In the genomic region with DNA sequence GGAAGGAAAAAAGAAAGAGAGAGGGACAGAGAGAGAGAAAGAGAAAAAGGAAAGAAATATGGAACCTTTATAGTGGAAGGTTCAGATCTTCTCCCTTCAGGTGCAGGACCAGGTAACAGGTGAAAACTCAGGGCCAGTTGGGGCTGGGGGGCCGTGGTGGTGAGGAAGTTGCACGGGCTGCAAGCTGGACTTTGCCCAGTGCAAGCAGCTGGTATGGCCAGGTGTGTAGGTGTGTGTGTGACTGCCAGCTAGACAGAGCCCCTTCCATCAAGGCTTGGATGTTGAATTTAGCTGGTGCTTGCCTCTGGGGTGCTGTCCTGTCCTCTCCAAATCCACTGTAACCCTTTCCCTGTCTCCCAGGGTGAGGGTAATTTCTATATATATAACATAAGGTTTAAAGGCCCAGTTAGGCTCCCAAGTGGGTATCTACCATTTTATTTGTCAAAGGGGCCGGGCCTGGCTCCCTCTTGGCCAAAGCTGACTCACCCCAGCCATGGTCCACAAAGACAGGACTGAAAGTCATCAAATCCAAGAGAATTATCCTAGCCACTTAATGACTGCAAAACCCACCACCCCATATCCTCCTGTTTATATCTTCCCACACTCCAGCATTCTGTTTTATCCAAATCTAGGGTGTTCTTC, we compare ENCODE assay signal across 8 mouse cellular contexts. TPM values are rescaled to one million over a fixed set of nuclear protein-coding genes. Genes with fewer than 3 reads are reported as not detected.
DNase-seq lines count a peak whose midpoint lies in the region; ATAC-seq and TF ChIP-seq lines count a peak whose summit lies in the region.

No protein-coding gene starts in this region.

- H3K4me1 ChIP-seq in kidney, embryonic 14.5 days (ENCODE audit: control insufficient read depth, insufficient read depth, low read length), result no peaks in the 10 kb centered on the region
- H3K4me1 ChIP-seq in bone marrow macrophage, adult 2 months (ENCODE audit: control insufficient read depth, insufficient read depth, low read length), result peaks cover 3% of the 10 kb centered on the region; the same call in 1 of the 2 replicates
- H3K4me1 ChIP-seq in hindbrain, embryonic 12.5 days, result 0 out of 2 replicates have a peak, but pooled peaks cover 6% of the 10 kb centered on the region
- peaks cover 14% of the 10 kb centered on the region; the same call in 1 of the 2 replicates for H3K4me1 ChIP-seq in midbrain, embryonic 13.5 days (replicated peaks)

- ATAC-seq in kidney, embryonic 14.5 days (ENCODE audit: low FRiP score, low TSS enrichment), result no peak
- ATAC-seq in hindbrain, embryonic 12.5 days (ENCODE audit: low FRiP score), result no peak
- ATAC-seq in midbrain, embryonic 13.5 days, result no peak

- H3K4me2 ChIP-seq in kidney, embryonic 14.5 days (replicated peaks; ENCODE audit: low read depth, low read length), result peak overlapping the region; percentile 98
- H3K4me2 ChIP-seq in hindbrain, embryonic 12.5 days (replicated peaks), result peak overlapping the region; percentile 95
- H3K4me2 ChIP-seq in midbrain, embryonic 13.5 days (replicated peaks), result peak overlapping the region; percentile 88

- H3K9ac ChIP-seq in kidney, embryonic 14.5 days (ENCODE audit: low read depth, low read length), result no peak overlapping the region
- peak overlapping the region; percentile 73 for H3K9ac ChIP-seq in hindbrain, embryonic 12.5 days
- peak overlapping the region; percentile 76 for H3K9ac ChIP-seq in midbrain, embryonic 13.5 days (replicated peaks)

- H3K9me3 ChIP-seq in kidney, embryonic 14.5 days (ENCODE audit: control insufficient read depth, low read length), result no peaks in the 10 kb centered on the region
- no peaks in the 10 kb centered on the region for H3K9me3 ChIP-seq in hindbrain, embryonic 12.5 days (replicated peaks)
- H3K9me3 ChIP-seq in midbrain, embryonic 13.5 days, result no peaks in the 10 kb centered on the region

- TF ChIP-seq POLR2A in bone marrow macrophage, adult 2 months (IDR thresholded peaks at IDR 0.05; ENCODE audit: borderline replicate concordance, low read depth, low read length), result no peak

- peak overlapping the region; percentile 66; the same call in 1 of the 2 replicates for H3K4me3 ChIP-seq in kidney, embryonic 14.5 days (ENCODE audit: low read length)
- H3K4me3 ChIP-seq in bone marrow macrophage, adult 2 months (ENCODE audit: insufficient read depth, low read length), result peak overlapping the region; percentile 94
- H3K4me3 ChIP-seq in hindbrain, embryonic 12.5 days, result peak overlapping the region; percentile 64
- peak overlapping the region; percentile 64 for H3K4me3 ChIP-seq in midbrain, embryonic 13.5 days (replicated peaks)

- 62% methylated on average over 3 of the region's 3 CpGs for WGBS in kidney, embryonic 14.5 days
- WGBS in hindbrain, embryonic 12.5 days, result 77% methylated on average over 3 of the region's 3 CpGs
- 78% methylated on average over 3 of the region's 3 CpGs for WGBS in midbrain, embryonic 13.5 days

- DNase-seq in kidney, postnatal 10 days, result no peak
- DNase-seq in adrenal gland, adult 8-10 months, result no peak
- no peak for DNase-seq in embryo, embryonic 9.5 days (ENCODE audit: extremely low spot score)
- DNase-seq in yolk sac, embryonic 10.5 days (ENCODE audit: low spot score), result no peak

- no peak overlapping the region for H3K27ac ChIP-seq in kidney, embryonic 14.5 days (ENCODE audit: low read depth, low read length)
- H3K27ac ChIP-seq in bone marrow macrophage, adult 2 months (ENCODE audit: insufficient read depth, low read depth, low read length), result no peak overlapping the region
- no peak overlapping the region for H3K27ac ChIP-seq in hindbrain, embryonic 12.5 days
- H3K27ac ChIP-seq in midbrain, embryonic 13.5 days, result 0 out of 2 replicates have a peak overlapping the region, but pooled peaks have one; percentile 30

- peaks cover 4% of the 10 kb centered on the region; the same call in 1 of the 2 replicates for H3K27me3 ChIP-seq in kidney, embryonic 14.5 days (ENCODE audit: control insufficient read depth, insufficient read depth, low read length)
- peaks cover 28% of the 10 kb centered on the region; the same call in 1 of the 2 replicates for H3K27me3 ChIP-seq in hindbrain, embryonic 12.5 days
- peaks cover 26% of the 10 kb centered on the region for H3K27me3 ChIP-seq in midbrain, embryonic 13.5 days

- no peaks in the 10 kb centered on the region for H3K36me3 ChIP-seq in kidney, embryonic 14.5 days (ENCODE audit: control insufficient read depth, insufficient read depth, low read length)
- H3K36me3 ChIP-seq in hindbrain, embryonic 12.5 days, result no peaks in the 10 kb centered on the region
- H3K36me3 ChIP-seq in midbrain, embryonic 13.5 days, result 0 out of 2 replicates have a peak, but pooled peaks cover 4% of the 10 kb centered on the region

- TF ChIP-seq CTCF in bone marrow macrophage, adult 2 months (IDR thresholded peaks at IDR 0.05; ENCODE audit: low read depth, low read length), result no peak

RNA-seq across cellular contexts. Expression of gene Rab3d, which starts 1.0 kb away (rescaled TPM):
- 4.6 and 8.3 TPM in 2 replicates for polyA plus RNA-seq in kidney, embryonic 14.5 days (2014; fragmentation: Nextera tagmentation; extraction: Ambion mirVana)
- polyA plus RNA-seq in bone marrow macrophage, adult 2 months (2012; ENCODE audit: insufficient read depth, insufficient read length, missing spikeins), result 26.9 and 32.4 TPM in 2 replicates
- polyA plus RNA-seq in hindbrain, embryonic 12.5 days (2016; fragmentation: Nextera tagmentation; extraction: Ambion mirVana), result 15.5 and 16.3 TPM in 2 replicates
- 10.8 and 11.4 TPM in 2 replicates for polyA plus RNA-seq in midbrain, embryonic 13.5 days (2015; fragmentation: Nextera tagmentation; extraction: Ambion mirVana)
- total RNA-seq in adrenal gland, adult 8-10 months (2022), result 10 to 100 TPM; 43.1 to 64.6 (median 48.1) TPM

RNA-seq across cellular contexts. Expression of gene Ccdc159, which starts 10.3 kb away (rescaled TPM):
- 3.4 and 4.0 TPM in 2 replicates for polyA plus RNA-seq in kidney, embryonic 14.5 days (2014; fragmentation: Nextera tagmentation; extraction: Ambion mirVana)
- 4.3 and 5.1 TPM in 2 replicates for polyA plus RNA-seq in bone marrow macrophage, adult 2 months (2012; ENCODE audit: insufficient read depth, insufficient read length, missing spikeins)
- polyA plus RNA-seq in hindbrain, embryonic 12.5 days (2016; fragmentation: Nextera tagmentation; extraction: Ambion mirVana), result 8.8 and 9.2 TPM in 2 replicates
- polyA plus RNA-seq in midbrain, embryonic 13.5 days (2015; fragmentation: Nextera tagmentation; extraction: Ambion mirVana), result 7.1 and 10.3 TPM in 2 replicates
- 10 to 100 TPM in 3 of 4 experiments, 1 to 10 TPM in 1; 8.6 to 27.3 (median 17.7) TPM for total RNA-seq in adrenal gland, adult 8-10 months (2022)

RNA-seq across cellular contexts. Expression of gene Tmem205, which starts 10.4 kb away (rescaled TPM):
- polyA plus RNA-seq in kidney, embryonic 14.5 days (2014; fragmentation: Nextera tagmentation; extraction: Ambion mirVana), result 54.0 and 67.5 TPM in 2 replicates
- 57.2 and 63.0 TPM in 2 replicates for polyA plus RNA-seq in bone marrow macrophage, adult 2 months (2012; ENCODE audit: insufficient read depth, insufficient read length, missing spikeins)
- 37.0 and 37.5 TPM in 2 replicates for polyA plus RNA-seq in hindbrain, embryonic 12.5 days (2016; fragmentation: Nextera tagmentation; extraction: Ambion mirVana)
- polyA plus RNA-seq in midbrain, embryonic 13.5 days (2015; fragmentation: Nextera tagmentation; extraction: Ambion mirVana), result 41.1 and 42.0 TPM in 2 replicates
- total RNA-seq in adrenal gland, adult 8-10 months (2022), result 100 to 1,000 TPM; 375 to 588 (median 495) TPM

RNA-seq across cellular contexts. Expression of gene Plppr2, which starts 19.9 kb away (rescaled TPM):
- polyA plus RNA-seq in kidney, embryonic 14.5 days (2014; fragmentation: Nextera tagmentation; extraction: Ambion mirVana), result 7.0 and 9.2 TPM in 2 replicates
- 5.8 and 6.0 TPM in 2 replicates for polyA plus RNA-seq in bone marrow macrophage, adult 2 months (2012; ENCODE audit: insufficient read depth, insufficient read length, missing spikeins)
- polyA plus RNA-seq in hindbrain, embryonic 12.5 days (2016; fragmentation: Nextera tagmentation; extraction: Ambion mirVana), result 48.3 and 54.9 TPM in 2 replicates
- polyA plus RNA-seq in midbrain, embryonic 13.5 days (2015; fragmentation: Nextera tagmentation; extraction: Ambion mirVana), result 65.8 and 72.0 TPM in 2 replicates
- total RNA-seq in adrenal gland, adult 8-10 months (2022), result 10 to 100 TPM; 19.6 to 44.0 (median 32.1) TPM

RNA-seq across cellular contexts. Expression of gene Swsap1, which starts 38.6 kb away (rescaled TPM):
- 11.4 and 12.8 TPM in 2 replicates for polyA plus RNA-seq in kidney, embryonic 14.5 days (2014; fragmentation: Nextera tagmentation; extraction: Ambion mirVana)
- 4.2 and 5.7 TPM in 2 replicates for polyA plus RNA-seq in bone marrow macrophage, adult 2 months (2012; ENCODE audit: insufficient read depth, insufficient read length, missing spikeins)
- polyA plus RNA-seq in hindbrain, embryonic 12.5 days (2016; fragmentation: Nextera tagmentation; extraction: Ambion mirVana), result 7.2 and 9.5 TPM in 2 replicates
- 9.8 and 12.6 TPM in 2 replicates for polyA plus RNA-seq in midbrain, embryonic 13.5 days (2015; fragmentation: Nextera tagmentation; extraction: Ambion mirVana)
- 10 to 100 TPM; 17.5 to 22.5 (median 20.0) TPM for total RNA-seq in adrenal gland, adult 8-10 months (2022)
